Mouse (Mus musculus) G1E (cell line): ENCODE measurements around the gene Gimap7. TPM values are rescaled to one million over a fixed set of nuclear protein-coding genes. Genes with fewer than 3 reads are reported as not detected.

Experiments
- ATAC-seq: 2 replicates; pipeline ENCODE4 v1.8.0; 2016; ENCODE audit warnings: mild to moderate bottlenecking; ENCODE audit not compliant: insufficient number of reproducible peaks, poor library complexity, low FRiP score, severe bottlenecking; ENCODE audit errors: extremely low read depth
- DNase-seq: peaks from one replicate; pipeline ENCODE4 v3.0.0; 2012; ENCODE audit warnings: low spot score
- H3K27me3 ChIP-seq: 2 replicates; pipeline ENCODE4 v1.6.1; 2012; ENCODE audit warnings: mild to moderate bottlenecking, low read length, inconsistent platforms; ENCODE audit not compliant: insufficient read depth
- H3K36me3 ChIP-seq: replicated peaks from 2 replicates; pipeline ENCODE3; 2012; ENCODE audit warnings: mild to moderate bottlenecking, inconsistent platforms
- H3K4me1 ChIP-seq: 2 replicates; pipeline ENCODE4 v1.6.1; 2012; ENCODE audit warnings: low read depth, low read length, inconsistent platforms, mixed read lengths; ENCODE audit not compliant: insufficient read depth
- H3K4me3 ChIP-seq: 2 replicates; pipeline ENCODE4 v1.5.1; 2012; ENCODE audit warnings: low read depth, mild to moderate bottlenecking, inconsistent platforms, low read length, moderate library complexity, mixed read lengths
- H3K9me3 ChIP-seq: replicated peaks from 2 replicates; pipeline ENCODE4 v1.6.1; 2012; ENCODE audit warnings: inconsistent platforms
- CTCF ChIP-seq: IDR thresholded peaks from 2 replicates; pipeline ENCODE4 v1.5.1; 2012; ENCODE audit warnings: low read depth, low read length, inconsistent platforms, mixed read lengths
- GATA1 ChIP-seq: IDR thresholded peaks from 2 replicates; pipeline ENCODE4 v1.6.1; 2012; ENCODE audit warnings: borderline replicate concordance, low read length, inconsistent platforms, mixed read lengths
- GATA2 ChIP-seq: IDR thresholded peaks from 2 replicates; pipeline ENCODE4 v1.6.1; 2012; ENCODE audit warnings: low read depth, low read length, inconsistent platforms, borderline replicate concordance
- POLR2AphosphoS5 ChIP-seq: IDR thresholded peaks from 2 replicates; pipeline ENCODE4 v1.6.1; 2012; ENCODE audit warnings: low read depth, low read length, inconsistent platforms; ENCODE audit not compliant: insufficient replicate concordance
- TAL1 ChIP-seq: conservative IDR thresholded peaks from 2 replicates; pipeline ENCODE4 v1.6.1; 2012; ENCODE audit warnings: low read depth, low read length, inconsistent platforms, mixed read lengths
- polyA plus RNA-seq: library from polyadenylated mRNA; stranded (reverse); fragments of >175 nt; gene quantifications from 2 replicates; pipeline ENCODE4 v1.2.3, GENCODE M21; 2012
- total RNA-seq, 2 experiments: library from RNA; stranded (forward) in 1 of 2; stranded (reverse) in 1 of 2; fragments of 200-1000 nt in 1 of 2; fragments of >200 nt in 1 of 2; fragmentation: Nextera tagmentation in 1 of 2; gene quantifications; 2 replicates each; pipeline ENCODE4 v1.2.3; 2014 to 2017

Gimap7 gene
- total and polyA plus RNA-seq, 3 experiments, result 0.22 TPM; not detected in 2

GRCm38 (mm10) chr6:48745959-48746889 lies 27.8 kb downstream of the Gimap7 start, which contains the start of gene Gimap5:
TSS of gene Gimap5 (plus strand) at chr6:48746197.
- no peak within 1 kb of the TSS for H3K4me3 ChIP-seq
- H3K9me3 ChIP-seq, result no peaks in the 10 kb centered on the region
- no peaks in the 10 kb centered on the region for H3K36me3 ChIP-seq
- no peaks in the 10 kb centered on the region for H3K4me1 ChIP-seq
- ATAC-seq, result no peak
- no peak for DNase-seq
- no peak for TF ChIP-seq GATA2
- no peak for TF ChIP-seq POLR2AphosphoS5
- no peak for TF ChIP-seq TAL1
- no peak for TF ChIP-seq GATA1
- TF ChIP-seq CTCF, result no peak
- H3K27me3 ChIP-seq, result peaks cover 11% of the 10 kb centered on the region; the same call in 1 of the 2 replicates

DNA sequence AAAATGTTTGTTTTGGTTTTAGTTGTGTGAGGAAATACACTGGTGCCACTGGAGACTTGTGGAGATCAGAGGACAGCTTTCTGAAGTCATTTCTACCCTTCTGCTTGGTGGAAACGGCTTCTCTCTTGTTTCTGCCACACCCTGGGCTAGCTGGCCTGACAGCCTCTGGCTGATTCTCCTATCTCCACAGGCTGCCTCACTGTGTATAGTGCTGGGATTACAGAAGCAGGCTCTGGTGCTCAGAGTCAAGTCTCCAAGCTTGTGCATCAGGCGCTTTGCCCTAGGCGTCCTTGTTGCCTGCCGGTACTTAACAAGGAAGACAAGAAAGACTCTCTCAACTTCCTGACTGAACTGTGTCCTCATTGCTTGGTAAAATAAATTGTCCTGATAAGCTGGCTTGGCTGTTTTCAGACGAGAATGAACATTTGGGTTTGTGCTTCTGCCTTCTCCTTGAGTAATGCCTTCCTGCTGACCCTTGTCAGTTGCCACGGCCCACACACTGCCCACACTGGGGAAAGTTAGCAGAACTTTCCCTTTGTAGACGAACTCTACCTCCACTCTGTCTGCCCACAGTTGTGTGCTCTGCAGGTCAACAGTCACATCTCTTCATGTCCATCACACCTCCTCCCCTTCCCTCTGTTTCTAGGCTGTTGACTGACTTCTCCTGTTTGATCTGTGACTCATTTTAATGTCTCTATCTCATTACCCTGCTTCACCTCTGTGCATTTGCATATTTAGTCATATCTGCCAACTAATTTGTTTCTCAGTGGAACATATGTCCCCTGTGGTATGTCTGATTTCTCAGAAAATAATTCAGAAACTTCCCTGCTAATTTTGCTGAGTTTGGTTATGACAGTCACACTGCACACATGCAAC lies 28.9 kb downstream of the Gimap7 start:
- no peaks in the 10 kb centered on the region for H3K9me3 ChIP-seq
- peaks cover 10% of the 10 kb centered on the region; the same call in 1 of the 2 replicates for H3K27me3 ChIP-seq
- no peak for TF ChIP-seq GATA2
- no peak for TF ChIP-seq GATA1
- no peak for TF ChIP-seq CTCF
- TF ChIP-seq TAL1, result no peak
- TF ChIP-seq POLR2AphosphoS5, result no peak
- H3K36me3 ChIP-seq, result no peaks in the 10 kb centered on the region
- no peaks in the 10 kb centered on the region for H3K4me1 ChIP-seq
- no peak for DNase-seq
- ATAC-seq, result no peak
- no peak overlapping the region for H3K4me3 ChIP-seq

- DNase-seq (no peak), ATAC-seq (no peak)
- no peaks in the 10 kb centered on the region for H3K36me3 ChIP-seq
- H3K4me3 ChIP-seq, result no peak overlapping the region
- no peaks in the 10 kb centered on the region for H3K27me3 ChIP-seq
- H3K9me3 ChIP-seq, result no peaks in the 10 kb centered on the region
- no peaks in the 10 kb centered on the region for H3K4me1 ChIP-seq
- no peak for TF ChIP-seq POLR2AphosphoS5
- no peak for TF ChIP-seq CTCF
- TF ChIP-seq GATA2, result no peak
- no peak for TF ChIP-seq TAL1
- no peak for TF ChIP-seq GATA1
Measured at GRCm38 (mm10) chr6:48763567-48764270, 45.3 kb downstream of the Gimap7 start.

- Histone ChIP-seq H3K4me3 (no peak overlapping the region), H3K9me3 (no peaks in the 10 kb centered on the region), H3K27me3 (no peaks in the 10 kb centered on the region), H3K4me1 (no peaks in the 10 kb centered on the region), H3K36me3 (no peaks in the 10 kb centered on the region)
- DNase-seq, result no peak
- TF ChIP-seq GATA1 (no peak), TAL1 (no peak), GATA2 (no peak), POLR2AphosphoS5 (no peak), CTCF (no peak)
- ATAC-seq, result no peak
Measured at GRCm38 (mm10) chr6:48764496-48764895, 46.1 kb downstream of the Gimap7 start.

DNA sequence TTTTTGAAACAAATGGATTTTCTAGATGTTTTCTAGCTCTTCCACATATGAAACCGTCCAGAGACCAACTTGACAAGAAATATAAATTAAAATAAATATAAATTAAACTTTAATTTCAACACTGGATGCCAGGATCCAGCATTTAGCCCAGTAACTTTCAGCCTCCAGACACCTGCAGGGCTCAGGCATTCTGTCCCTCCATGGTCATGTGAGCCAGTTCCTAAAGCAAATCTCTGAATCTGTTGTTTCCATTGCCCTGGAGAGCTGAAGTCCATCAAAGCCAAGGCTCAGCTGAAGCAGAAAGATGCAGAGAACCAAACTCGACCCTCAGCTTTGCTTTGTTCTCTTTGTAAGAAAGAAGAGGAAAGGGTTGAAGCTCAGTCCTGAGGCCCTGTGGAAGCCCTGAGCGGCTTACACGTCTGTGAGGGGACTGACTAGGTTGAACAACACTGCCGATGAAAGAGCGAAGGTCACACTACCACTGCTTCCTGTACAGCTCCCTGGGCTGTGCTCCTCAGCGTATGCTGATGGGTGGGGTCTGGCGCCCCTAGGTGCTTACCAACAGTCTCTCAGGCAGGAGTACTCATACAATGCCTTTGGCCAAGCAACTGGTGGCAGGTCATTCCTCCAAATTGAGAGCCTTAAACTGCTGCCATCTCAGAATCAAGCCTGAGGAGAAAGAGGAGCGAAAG lies 49.9 kb downstream of the Gimap7 start:
- no peak overlapping the region for H3K4me3 ChIP-seq

More for the DNA sequence above, 49.9 kb downstream of the Gimap7 start:
- TF ChIP-seq CTCF, result no peak
- TF ChIP-seq POLR2AphosphoS5, result no peak
- Histone ChIP-seq H3K9me3 (no peaks in the 10 kb centered on the region), H3K36me3 (no peaks in the 10 kb centered on the region), H3K27me3 (no peaks in the 10 kb centered on the region), H3K4me1 (no peaks in the 10 kb centered on the region)
- ATAC-seq (no peak), DNase-seq (no peak)
